Comparison of ENCODE assay signal across 24 mouse cellular contexts in genomic region chr4:149546797-149547444, GRCm38 (mm10). TPM values are rescaled to one million over a fixed set of nuclear protein-coding genes. Genes with fewer than 3 reads are reported as not detected.
A peak's percentile ranks its signal among the peaks of the same experiment; 100 is the strongest.
DNase-seq lines count a peak whose midpoint lies in the region; ATAC-seq and TF ChIP-seq lines count a peak whose summit lies in the region.
"Had no signal": no experiment of that assay in that cellular context is flagged by ENCODE, and none has a peak within 500 bp of the region (broad histone marks: within the 10 kb centered on the region; RNA-seq: fewer than 3 reads in every experiment).

No protein-coding gene starts in this region.

- no peaks in the 10 kb centered on the region for H3K27me3 ChIP-seq in lung, embryonic 16.5 days (ENCODE audit: control insufficient read depth, insufficient read depth, low read depth, low read length)
- H3K27me3 ChIP-seq in embryonic facial prominence, embryonic 13.5 days = no peaks in the 10 kb centered on the region
- H3K27me3 ChIP-seq in liver, embryonic 15.5 days = no peaks in the 10 kb centered on the region
- no peaks in the 10 kb centered on the region for H3K27me3 ChIP-seq in stomach, postnatal 0 days (ENCODE audit: control insufficient read depth, insufficient read depth, low read length)
- H3K27me3 ChIP-seq: forebrain, embryonic 15.5 days; heart, embryonic 15.5 days; hindbrain, embryonic 15.5 days; intestine, embryonic 15.5 days had no signal

- peak overlapping the region; percentile 21 for H3K27ac ChIP-seq in lung, embryonic 16.5 days (ENCODE audit: low read length)
- peak overlapping the region; percentile 45; the same call in 1 of the 2 replicates for H3K27ac ChIP-seq in embryonic facial prominence, embryonic 13.5 days
- no peak overlapping the region for H3K27ac ChIP-seq in liver, embryonic 15.5 days (replicated peaks)
- H3K27ac ChIP-seq in stomach, postnatal 0 days (replicated peaks) = peak overlapping the region; percentile 58
- H3K27ac ChIP-seq: forebrain, embryonic 15.5 days; heart, embryonic 15.5 days; hindbrain, embryonic 15.5 days; intestine, embryonic 15.5 days had no signal

- DNase-seq in lung, postnatal 14 days = no peak
- DNase-seq in stomach, postnatal 0 days (ENCODE audit: low spot score) = no peak
- no peak for DNase-seq in adipocyte (ENCODE audit: low spot score)
- no peak for DNase-seq in layer of hippocampus, postnatal 36 days
- no peak for DNase-seq in cerebellum, adult 9-10 months
- DNase-seq: adrenal gland, postnatal 25 days; cerebellum, adult 11-12 months; cerebellum, postnatal 25 days; heart, postnatal 4 days; kidney, adult 8-10 months; kidney, postnatal 10 days; lung, adult 2 months; lung, postnatal 4 days; right cerebral cortex, adult 18-20 months; thymus, postnatal 25 days had no signal

- no peak overlapping the region for H3K4me2 ChIP-seq in lung, embryonic 16.5 days (ENCODE audit: low read depth, low read length)
- no peak overlapping the region for H3K4me2 ChIP-seq in embryonic facial prominence, embryonic 13.5 days
- no peak overlapping the region for H3K4me2 ChIP-seq in liver, embryonic 15.5 days
- H3K4me2 ChIP-seq in stomach, postnatal 0 days (replicated peaks; ENCODE audit: low read depth) = no peak overlapping the region
- H3K4me2 ChIP-seq: forebrain, embryonic 15.5 days; heart, embryonic 15.5 days; hindbrain, embryonic 15.5 days; intestine, embryonic 15.5 days had no signal

- TF ChIP-seq EP300 in stomach, postnatal 0 days (optimal IDR thresholded peaks at IDR 0.05) = no peak

- no peaks in the 10 kb centered on the region for H3K4me1 ChIP-seq in lung, embryonic 16.5 days (replicated peaks; ENCODE audit: control insufficient read depth, insufficient read depth, low read length)
- peaks cover 9% of the 10 kb centered on the region for H3K4me1 ChIP-seq in embryonic facial prominence, embryonic 13.5 days
- H3K4me1 ChIP-seq in liver, embryonic 15.5 days (replicated peaks) = peaks cover under 1% of the 10 kb centered on the region; the same call in 1 of the 2 replicates
- H3K4me1 ChIP-seq in stomach, postnatal 0 days (replicated peaks; ENCODE audit: control insufficient read depth, insufficient read depth) = no peaks in the 10 kb centered on the region
- H3K4me1 ChIP-seq: hindbrain, embryonic 15.5 days; intestine, embryonic 15.5 days had no signal

- H3K9me3 ChIP-seq in lung, embryonic 16.5 days (ENCODE audit: control insufficient read depth, low read length) = no peaks in the 10 kb centered on the region
- no peaks in the 10 kb centered on the region for H3K9me3 ChIP-seq in embryonic facial prominence, embryonic 13.5 days
- H3K9me3 ChIP-seq in liver, embryonic 15.5 days (replicated peaks) = no peaks in the 10 kb centered on the region
- no peaks in the 10 kb centered on the region for H3K9me3 ChIP-seq in stomach, postnatal 0 days (ENCODE audit: control insufficient read depth, low read length)
- H3K9me3 ChIP-seq: forebrain, embryonic 15.5 days; heart, embryonic 15.5 days; hindbrain, embryonic 15.5 days; intestine, embryonic 15.5 days had no signal

- H3K36me3 ChIP-seq in lung, embryonic 16.5 days (ENCODE audit: control insufficient read depth, insufficient read depth, low read length) = 0 out of 2 replicates have a peak, but pooled peaks cover 10% of the 10 kb centered on the region
- peaks cover 40% of the 10 kb centered on the region for H3K36me3 ChIP-seq in embryonic facial prominence, embryonic 13.5 days
- H3K36me3 ChIP-seq in liver, embryonic 15.5 days (replicated peaks) = no peaks in the 10 kb centered on the region
- peaks cover 5% of the 10 kb centered on the region; the same call in 1 of the 2 replicates for H3K36me3 ChIP-seq in stomach, postnatal 0 days (ENCODE audit: control insufficient read depth, insufficient read depth, low read length)

- no peak for TF ChIP-seq CTCF in stomach, postnatal 0 days (IDR thresholded peaks at IDR 0.05; ENCODE audit: low read depth)

- no peak overlapping the region for H3K9ac ChIP-seq in lung, embryonic 16.5 days (ENCODE audit: low read length)
- H3K9ac ChIP-seq in embryonic facial prominence, embryonic 13.5 days = no peak overlapping the region
- H3K9ac ChIP-seq in liver, embryonic 15.5 days = no peak overlapping the region
- H3K9ac ChIP-seq in stomach, postnatal 0 days (ENCODE audit: low read length) = no peak overlapping the region
- H3K9ac ChIP-seq: forebrain, embryonic 15.5 days; heart, embryonic 15.5 days; hindbrain, embryonic 15.5 days; intestine, embryonic 15.5 days had no signal

- WGBS in lung, embryonic 16.5 days = 74% methylated on average over 9 of the region's 9 CpGs
- WGBS in embryonic facial prominence, embryonic 13.5 days = 83% methylated on average over 9 of the region's 9 CpGs
- 58% methylated on average over 9 of the region's 9 CpGs for WGBS in liver, embryonic 15.5 days (ENCODE audit: insufficient replicate concordance)
- 70% methylated on average over 9 of the region's 9 CpGs for WGBS in stomach, postnatal 0 days

- no peak for ATAC-seq in lung, embryonic 16.5 days (ENCODE audit: low read depth)
- ATAC-seq in embryonic facial prominence, embryonic 13.5 days (ENCODE audit: insufficient number of reproducible peaks, insufficient read depth, low FRiP score, low TSS enrichment, low read depth) = no peak
- peak; percentile 53; the same call in 1 of the 2 replicates for ATAC-seq in liver, embryonic 15.5 days (ENCODE audit: insufficient read depth)
- ATAC-seq in stomach, postnatal 0 days (ENCODE audit: low FRiP score, low TSS enrichment) = no peak
- ATAC-seq: CD4-positive, CD25-positive, alpha-beta regulatory T cell, adult 4 months; forebrain, embryonic 15.5 days; intestine, embryonic 15.5 days; midbrain, embryonic 16.5 days had no signal

- no peak overlapping the region for H3K4me3 ChIP-seq in lung, embryonic 16.5 days (ENCODE audit: low read length)
- no peak overlapping the region for H3K4me3 ChIP-seq in embryonic facial prominence, embryonic 13.5 days
- no peak overlapping the region for H3K4me3 ChIP-seq in liver, embryonic 15.5 days (replicated peaks)
- no peak overlapping the region for H3K4me3 ChIP-seq in stomach, postnatal 0 days (ENCODE audit: low read depth, low read length)
- H3K4me3 ChIP-seq: forebrain, embryonic 15.5 days; heart, embryonic 15.5 days; hindbrain, embryonic 15.5 days; intestine, embryonic 15.5 days had no signal

RNA-seq across cellular contexts. Expression of gene Ctnnbip1, which starts 28.9 kb away (rescaled TPM):
- polyA plus RNA-seq in lung, embryonic 16.5 days (2015; fragmentation: Nextera tagmentation; extraction: Ambion mirVana) = 57.5 and 59.7 TPM in 2 replicates
- 65.4 and 65.6 TPM in 2 replicates for polyA plus RNA-seq in embryonic facial prominence, embryonic 13.5 days (2015; fragmentation: Nextera tagmentation; extraction: Ambion mirVana)
- polyA plus RNA-seq in liver, embryonic 15.5 days (2015; fragmentation: Nextera tagmentation; extraction: Ambion mirVana) = 5.9 and 6.9 TPM in 2 replicates
- 60.1 and 69.5 TPM in 2 replicates for polyA plus RNA-seq in stomach, postnatal 0 days (2015; fragmentation: Nextera tagmentation; extraction: Ambion mirVana)
- 10 to 100 TPM; 33.6 to 37.4 TPM for total RNA-seq in layer of hippocampus, postnatal 36 days (2021)

RNA-seq across cellular contexts. Expression of gene Clstn1, which starts 39.3 kb away (rescaled TPM):
- 13.6 and 15.3 TPM in 2 replicates for polyA plus RNA-seq in lung, embryonic 16.5 days (2015; fragmentation: Nextera tagmentation; extraction: Ambion mirVana)
- 21.5 and 51.2 TPM in 2 replicates for polyA plus RNA-seq in embryonic facial prominence, embryonic 13.5 days (2015; fragmentation: Nextera tagmentation; extraction: Ambion mirVana)
- 2.0 and 2.5 TPM in 2 replicates for polyA plus RNA-seq in liver, embryonic 15.5 days (2015; fragmentation: Nextera tagmentation; extraction: Ambion mirVana)
- polyA plus RNA-seq in stomach, postnatal 0 days (2015; fragmentation: Nextera tagmentation; extraction: Ambion mirVana) = 28.6 and 30.5 TPM in 2 replicates
- 100 to 1,000 TPM; 747 to 821 TPM for total RNA-seq in layer of hippocampus, postnatal 36 days (2021)
